24 mouse cellular contexts compared by ENCODE assay signal in genomic region chr2:116444163-116444562, GRCm38 (mm10).
DNase-seq lines count a peak whose midpoint lies in the region; ATAC-seq and TF ChIP-seq lines count a peak whose summit lies in the region.
"Had no signal": no experiment of that assay in that cellular context is flagged by ENCODE, and none has a peak within 500 bp of the region (broad histone marks: within the 10 kb centered on the region; RNA-seq: fewer than 3 reads in every experiment).

No protein-coding gene starts in this region.

- DNase-seq in frontal cortex, postnatal 36 days (ENCODE audit: low spot score in 2 of 2) = no peak
- peak; percentile 5 for DNase-seq in left cerebral cortex, adult 11 months (ENCODE audit: low spot score)
- DNase-seq in left cerebral cortex, adult 2 months (ENCODE audit: extremely low spot score in 1 of 2, low spot score in 2 of 2) = no peak
- DNase-seq in brain, adult 2 months (ENCODE audit: low read depth, low spot score) = peak; percentile 71
- no peak for DNase-seq in heart, adult 18-20 months
- no peak for DNase-seq in testis, postnatal 14 days (ENCODE audit: low spot score)
- DNase-seq: adrenal gland, adult 8-10 months; B cell, adult 2 months; cerebellum, adult 11 months; cerebellum, adult 18-20 months; cerebellum, adult 8-10 months; cerebellum, adult 9-11 months; cerebellum, postnatal 36 days; embryo, embryonic 11 days had no signal

- intact Hi-C loops in left cerebral cortex, adult 2 months (cut with DNase I) = loop anchor here (1.0 kb wide), 1 partner anchor 212 kb away; no protein-coding TSS in a partner anchor

- H3K4me3 ChIP-seq in left cerebral cortex, adult 2 months = no peak overlapping the region
- H3K4me3 ChIP-seq: embryonic facial prominence, embryonic 13.5 days; embryonic facial prominence, embryonic 15.5 days; erythroblast, embryonic 14.5 days; forebrain, embryonic 10.5 days; forebrain, embryonic 13.5 days; forebrain, embryonic 15.5 days had no signal

- peak; percentile 96 for ATAC-seq in frontal cortex, adult (ENCODE audit: low TSS enrichment)
- ATAC-seq: activated CD4-positive, CD25-positive, alpha-beta regulatory T cell, adult 4 months; CD4-positive, CD25-positive, alpha-beta regulatory T cell, adult 4 months; forebrain, embryonic 13.5 days; forebrain, embryonic 15.5 days; Patski had no signal

- no peak for TF ChIP-seq CTCF in left cerebral cortex, adult 2 months (IDR thresholded peaks at IDR 0.05)

- no peak overlapping the region; the same call in 1 of the 2 replicates for H3K27ac ChIP-seq in left cerebral cortex, adult 2 months
- H3K27ac ChIP-seq: embryonic facial prominence, embryonic 13.5 days; embryonic facial prominence, embryonic 15.5 days; forebrain, embryonic 10.5 days; forebrain, embryonic 13.5 days; forebrain, embryonic 15.5 days had no signal

Comparison
In these comparisons a context has a peak if more than half of its experiments do, and no peak if none do; other contexts are left out.
1. DNase-seq: peak in left cerebral cortex, adult 11 months (single experiment) and brain, adult 2 months (single experiment); none in frontal cortex, postnatal 36 days (0 of 2), left cerebral cortex, adult 2 months (0 of 2), heart, adult 18-20 months (0 of 2) and testis, postnatal 14 days (single experiment).